Mouse (Mus musculus) liver, postnatal 0 days (tissue): Measurements from ENCODE around the gene Ilf3. TPM values are rescaled to one million over a fixed set of nuclear protein-coding genes. Genes with fewer than 3 reads are reported as not detected.

ENCODE experiments used
- ATAC-seq: fragments of 200-750 bp; cut with Nextera tagmentation; 2 replicates; pipeline ENCODE4 v1.8.0; 2017; ENCODE audit warnings: mild to moderate bottlenecking, moderate library complexity
- DNase-seq: peaks from one replicate; pipeline ENCODE4 v3.0.0-alpha.2; 2016
- H3K27ac ChIP-seq: fragments of 300-500 bp; sonication (generic); 2 replicates; pipeline ENCODE4 v1.5.1; 2014; ENCODE audit warnings: antibody characterized with exemption, moderate library complexity, mild to moderate bottlenecking, low read depth
- H3K27me3 ChIP-seq: fragments of 300-500 bp; sonication (generic); 2 replicates; pipeline ENCODE4 v1.6.1; 2014; ENCODE audit warnings: low read length, control low read depth, mixed read lengths; ENCODE audit not compliant: insufficient read depth
- H3K36me3 ChIP-seq: fragments of 300-500 bp; sonication (generic); replicated peaks from 2 replicates; pipeline ENCODE4 v1.6.1; 2014; ENCODE audit warnings: mild to moderate bottlenecking, control low read depth, low read length, moderate library complexity, mixed read lengths; ENCODE audit not compliant: insufficient read depth
- H3K4me1 ChIP-seq: fragments of 300-500 bp; sonication (generic); 2 replicates; pipeline ENCODE4 v1.6.1; 2014; ENCODE audit warnings: antibody characterized with exemption, mild to moderate bottlenecking, control low read depth; ENCODE audit not compliant: insufficient read depth
- H3K4me2 ChIP-seq: fragments of 300-500 bp; sonication (generic); 2 replicates; pipeline ENCODE4 v1.6.1; 2014; ENCODE audit warnings: low read depth, mild to moderate bottlenecking, low read length, moderate library complexity, mixed read lengths
- H3K4me3 ChIP-seq: fragments of 300-500 bp; sonication (generic); 2 replicates; pipeline ENCODE4 v1.5.1; 2014; ENCODE audit warnings: low read depth, low read length
- H3K9ac ChIP-seq: fragments of 300-500 bp; sonication (generic); replicated peaks from 2 replicates; pipeline ENCODE4 v1.6.1; 2014; ENCODE audit warnings: mild to moderate bottlenecking, moderate library complexity
- H3K9me3 ChIP-seq: fragments of 300-500 bp; sonication (generic); 2 replicates; pipeline ENCODE4 v1.6.1; 2016; ENCODE audit warnings: mild to moderate bottlenecking, control low read depth, low read length, mixed read lengths
- CTCF ChIP-seq: sonication (generic); IDR thresholded peaks from 2 replicates; pipeline ENCODE4 v1.5.1; 2016; ENCODE audit warnings: antibody characterized with exemption, low read depth
- EP300 ChIP-seq: IDR thresholded peaks from 2 replicates; pipeline ENCODE4 v1.6.1; 2016; ENCODE audit warnings: antibody characterized with exemption, low read depth, mild to moderate bottlenecking
- WGBS: fragments of 180-500 bp; shearing (Covaris S2); extraction: QIAGEN DNeasy Blood & Tissue Kit; methylation state at CpG from one replicate; pipeline ENCODE4 v1.1.7; 2014; ENCODE audit not compliant: insufficient replicate concordance; 5-methylcytosine and 5-hydroxymethylcytosine counted together
- polyA plus RNA-seq: library from polyadenylated mRNA; unstranded; fragments of >200 nt; fragmentation: Nextera tagmentation; extraction: Ambion mirVana; gene quantifications from 2 replicates; pipeline ENCODE4 v1.2.1, GENCODE M21; 2015

The Ilf3 gene
- polyA plus RNA-seq, 1 experiment from 2014 or later = 23.5 TPM

DNA sequence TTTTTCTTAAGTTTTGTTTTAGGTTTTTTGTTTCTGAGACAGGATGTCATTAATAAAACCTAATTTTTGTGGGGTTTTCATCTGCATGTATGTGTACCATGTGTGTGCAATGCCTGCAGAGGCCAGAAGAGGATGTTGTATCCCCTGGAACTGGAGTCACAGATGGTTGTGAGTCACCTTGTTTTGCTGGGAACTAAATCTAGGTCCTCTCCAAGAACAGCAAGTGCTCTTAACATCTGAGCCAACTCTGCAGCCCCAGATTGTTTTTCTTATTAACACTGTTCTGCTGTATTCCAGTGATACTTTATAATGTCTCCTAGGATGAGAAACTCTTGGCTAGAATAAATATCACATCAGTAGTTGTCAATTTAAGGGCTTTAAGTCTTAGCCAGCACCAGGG lies 13.2 kb downstream of the Ilf3 start:
- no peak overlapping the region for H3K4me3 ChIP-seq
- no peaks in the 10 kb centered on the region for H3K9me3 ChIP-seq
- peaks cover 7% of the 10 kb centered on the region for H3K4me1 ChIP-seq
- H3K9ac ChIP-seq = no peak overlapping the region
- no peak overlapping the region for H3K27ac ChIP-seq
- TF ChIP-seq EP300 (no peak), CTCF (no peak)
- ATAC-seq (no peak), DNase-seq (no peak)
- H3K36me3 ChIP-seq = peaks cover 6% of the 10 kb centered on the region
- no peaks in the 10 kb centered on the region for H3K27me3 ChIP-seq
- H3K4me2 ChIP-seq = no peak overlapping the region

- Histone ChIP-seq H3K4me1 (peaks cover 5% of the 10 kb centered on the region), H3K27ac (no peak overlapping the region), H3K9ac (no peak overlapping the region; the same call in 1 of the 2 replicates), H3K4me2 (no peak overlapping the region), H3K27me3 (no peaks in the 10 kb centered on the region), H3K9me3 (no peaks in the 10 kb centered on the region), H3K36me3 (peaks cover 17% of the 10 kb centered on the region), H3K4me3 (no peak overlapping the region)
- TF ChIP-seq EP300 (no peak), CTCF (no peak)
- ATAC-seq (no peak), DNase-seq (no peak)
Measured at GRCm38 (mm10) chr9:21383966-21384365, 16.3 kb downstream of the Ilf3 start.

DNA sequence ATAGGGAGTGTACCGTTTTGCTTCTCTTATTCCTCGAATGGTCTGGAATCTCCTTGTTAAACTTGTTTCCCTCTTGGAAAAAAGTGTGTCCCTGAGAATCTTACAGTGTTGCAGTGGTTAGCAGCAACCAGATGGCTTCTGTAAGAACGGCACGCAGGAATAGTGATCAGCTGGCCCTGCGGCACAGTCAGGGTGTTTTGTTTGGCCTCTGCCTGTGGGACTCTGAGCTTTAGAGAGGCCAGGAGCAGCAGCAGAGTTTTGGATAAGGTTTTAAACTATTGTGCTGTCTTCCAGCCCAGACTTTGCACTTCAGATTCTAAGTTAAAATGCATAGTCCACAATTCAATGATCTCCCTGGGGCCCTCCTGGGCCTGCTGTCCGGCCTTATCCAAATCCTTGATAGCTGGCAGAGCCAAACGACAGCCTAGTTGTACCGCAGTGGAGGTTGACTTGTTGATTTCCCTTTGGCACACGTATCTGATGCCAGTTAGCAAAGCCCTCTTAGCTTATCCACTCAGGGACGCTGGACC lies 25.0 kb downstream of the Ilf3 start:
- Histone ChIP-seq H3K9me3 (no peaks in the 10 kb centered on the region), H3K4me2 (no peak overlapping the region), H3K4me1 (no peaks in the 10 kb centered on the region), H3K27me3 (no peaks in the 10 kb centered on the region), H3K4me3 (no peak overlapping the region), H3K36me3 (peaks cover 75% of the 10 kb centered on the region), H3K9ac (no peak overlapping the region), H3K27ac (no peak overlapping the region)
- 81% methylated on average over 10 of the region's 10 CpGs for WGBS
- DNase-seq (no peak), ATAC-seq (no peak)
- TF ChIP-seq CTCF (no peak), EP300 (no peak)

GRCm38 (mm10) chr9:21395692-21396091 lies 28.0 kb downstream of the Ilf3 start:
- H3K9ac ChIP-seq = no peak overlapping the region
- no peak overlapping the region for H3K4me3 ChIP-seq
- no peak overlapping the region for H3K27ac ChIP-seq
- DNase-seq = no peak
- no peaks in the 10 kb centered on the region for H3K9me3 ChIP-seq
- no peak for TF ChIP-seq EP300
- TF ChIP-seq CTCF = no peak
- H3K27me3 ChIP-seq = no peaks in the 10 kb centered on the region
- no peak for ATAC-seq
- no peak overlapping the region for H3K4me2 ChIP-seq
- WGBS = 86% methylated on average over 3 of the region's 3 CpGs
- H3K4me1 ChIP-seq = no peaks in the 10 kb centered on the region
- H3K36me3 ChIP-seq = peaks cover 84% of the 10 kb centered on the region

GRCm38 (mm10) chr9:21397170-21397569 lies 29.5 kb downstream of the Ilf3 start:
- Histone ChIP-seq H3K27me3 (no peaks in the 10 kb centered on the region), H3K4me2 (no peak overlapping the region), H3K9ac (no peak overlapping the region), H3K4me3 (no peak overlapping the region), H3K36me3 (peaks cover 79% of the 10 kb centered on the region), H3K4me1 (no peaks in the 10 kb centered on the region), H3K9me3 (no peaks in the 10 kb centered on the region), H3K27ac (no peak overlapping the region)
- WGBS = 93% methylated on average over 3 of the region's 3 CpGs
- DNase-seq = no peak
- no peak for ATAC-seq
- TF ChIP-seq CTCF (no peak), EP300 (no peak)

DNA sequence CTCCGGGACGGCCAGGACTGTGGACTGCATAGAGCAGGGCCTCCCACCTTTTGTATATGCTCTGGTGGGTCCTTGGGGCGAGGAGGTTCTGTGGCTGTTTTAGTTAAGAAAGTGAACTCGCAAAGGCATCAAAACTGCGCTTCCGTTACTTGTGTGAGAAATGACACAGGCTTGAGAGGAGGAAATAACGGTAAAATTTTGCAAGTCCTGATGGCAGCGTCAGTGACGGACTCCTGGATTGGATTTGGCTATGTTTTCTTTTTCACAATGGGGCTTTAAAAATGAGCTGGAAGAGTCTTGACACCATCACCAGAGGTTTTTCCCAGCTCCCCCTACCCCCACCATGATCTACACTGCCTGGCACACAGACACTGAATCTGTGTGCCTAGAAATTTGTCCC lies 33.4 kb downstream of the Ilf3 start:
- Histone ChIP-seq H3K9ac (no peak overlapping the region), H3K4me3 (no peak overlapping the region), H3K27ac (no peak overlapping the region), H3K27me3 (no peaks in the 10 kb centered on the region), H3K9me3 (no peaks in the 10 kb centered on the region), H3K4me2 (no peak overlapping the region), H3K36me3 (peaks cover 76% of the 10 kb centered on the region), H3K4me1 (no peaks in the 10 kb centered on the region)
- no peak for ATAC-seq
- TF ChIP-seq CTCF (no peak), EP300 (no peak)
- no peak for DNase-seq
- 89% methylated on average over 9 of the region's 9 CpGs for WGBS

GRCm38 (mm10) chr9:21402764-21403253 lies 35.1 kb downstream of the Ilf3 start:
- H3K27ac ChIP-seq = no peak overlapping the region
- DNase-seq (no peak), ATAC-seq (no peak)
- no peaks in the 10 kb centered on the region for H3K9me3 ChIP-seq
- H3K9ac ChIP-seq = no peak overlapping the region
- H3K36me3 ChIP-seq = peaks cover 70% of the 10 kb centered on the region
- no peak overlapping the region for H3K4me2 ChIP-seq
- 92% methylated on average over 11 of the region's 11 CpGs for WGBS
- H3K27me3 ChIP-seq = no peaks in the 10 kb centered on the region
- no peaks in the 10 kb centered on the region for H3K4me1 ChIP-seq
- H3K4me3 ChIP-seq = no peak overlapping the region
- TF ChIP-seq CTCF (no peak), EP300 (no peak)
